Mouse (Mus musculus) 416B (cell line): ENCODE measurements around the gene Mrpl51.

ENCODE experiments used
- DNase-seq: peaks from one replicate; pipeline ENCODE4 v3.0.0; 2011; ENCODE audit warnings: low read depth

Gene Mrpl51

GRCm38 (mm10) chr6:125191332-125192015, at the start of gene Mrpl51, which contains the start of gene Ncapd2:
Gene Mrpl51, plus strand, starts transcription at chr6:125191801.
Gene Ncapd2, minus strand, starts transcription at chr6:125191701.
- DNase-seq = peak; percentile 98

- no peak for DNase-seq
These were observed 49.2 kb upstream of the Mrpl51 start for GRCm38 (mm10) chr6:125142436-125142835.

- peak; percentile 66 for DNase-seq
These were observed 48.5 kb upstream of the Mrpl51 start for GRCm38 (mm10) chr6:125143128-125143527.

- no peak for DNase-seq
These were observed 47.7 kb upstream of the Mrpl51 start for GRCm38 (mm10) chr6:125143904-125144303.

GRCm38 (mm10) chr6:125145001-125145400, 46.6 kb upstream of the Mrpl51 start, which contains the start of gene Iffo1:
Gene Iffo1, plus strand, starts transcription at chr6:125145241.
- DNase-seq = peak; percentile 90

- no peak for DNase-seq
These were observed 46.1 kb upstream of the Mrpl51 start for GRCm38 (mm10) chr6:125145479-125145951.

- DNase-seq = no peak
These were observed 45.5 kb upstream of the Mrpl51 start for GRCm38 (mm10) chr6:125146148-125146547.

- DNase-seq = peak; percentile 82
These were observed 44.8 kb upstream of the Mrpl51 start for GRCm38 (mm10) chr6:125146797-125147196.

GRCm38 (mm10) chr6:125147329-125147728, 44.3 kb upstream of the Mrpl51 start:
- no peak for DNase-seq

- DNase-seq = peak; percentile 71
These were observed 43.2 kb upstream of the Mrpl51 start for GRCm38 (mm10) chr6:125148251-125148925.

- DNase-seq = peak; percentile 85
These were observed 42.6 kb upstream of the Mrpl51 start for GRCm38 (mm10) chr6:125148926-125149568.

GRCm38 (mm10) chr6:125149569-125149950, 42.0 kb upstream of the Mrpl51 start:
- no peak for DNase-seq

- peak; percentile 96 for DNase-seq
These were observed 39.2 kb upstream of the Mrpl51 start for GRCm38 (mm10) chr6:125152212-125153017.

- no peak for DNase-seq
These were observed 38.6 kb upstream of the Mrpl51 start for GRCm38 (mm10) chr6:125153018-125153389.

GRCm38 (mm10) chr6:125153682-125154081, 37.9 kb upstream of the Mrpl51 start:
- DNase-seq = peak; percentile 74

GRCm38 (mm10) chr6:125154550-125154949, 37.1 kb upstream of the Mrpl51 start:
- peak; percentile 85 for DNase-seq

- DNase-seq = no peak
These were observed 36.3 kb upstream of the Mrpl51 start for GRCm38 (mm10) chr6:125155262-125155661.

- DNase-seq = no peak
These were observed 35.1 kb upstream of the Mrpl51 start for GRCm38 (mm10) chr6:125156491-125156890.

- no peak for DNase-seq
These were observed 34.5 kb upstream of the Mrpl51 start for GRCm38 (mm10) chr6:125156903-125157614.

- DNase-seq = no peak
These were observed 32.6 kb upstream of the Mrpl51 start for GRCm38 (mm10) chr6:125158944-125159492.
